Mouse (Mus musculus): Measurements from ENCODE around the gene Zfp488. TPM values are rescaled to one million over a fixed set of nuclear protein-coding genes. Genes with fewer than 3 reads are reported as not detected.

Gene Zfp488
- polyA plus RNA-seq (2016; fragmentation: Nextera tagmentation; extraction: Ambion mirVana): 0.03 and 0.12 TPM in 2 replicates

DNA sequence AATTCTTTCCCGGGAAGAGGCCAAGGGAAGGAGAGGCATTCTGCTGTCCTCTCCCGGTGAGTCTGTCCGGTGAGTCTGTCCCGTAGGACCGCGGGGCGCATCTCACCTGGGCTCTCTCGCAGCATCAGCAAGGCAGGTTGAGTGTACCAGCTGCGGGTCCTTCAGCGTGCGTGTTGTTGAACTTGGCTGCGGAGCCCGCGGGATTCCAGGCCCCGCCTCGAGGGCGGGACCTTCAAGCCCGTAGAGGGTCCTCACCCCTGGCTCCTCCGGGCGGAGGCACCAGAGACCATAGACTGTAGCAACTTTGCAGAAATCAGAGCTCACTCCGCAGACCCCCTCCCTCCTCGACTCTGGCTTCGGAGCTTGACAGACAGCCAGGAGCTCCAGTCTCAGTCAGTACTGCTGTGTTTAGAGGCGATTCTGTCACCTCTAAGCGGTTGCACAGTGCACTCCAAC is at the start of gene Zfp488:
TSS of gene Zfp488 (minus strand) at position 161 of the 456 bp plus-strand sequence.
- Histone ChIP-seq H3K27ac (no peak within 1 kb of the TSS), H3K27me3 (ENCODE audit: insufficient read depth, poor library complexity, severe bottlenecking) (peaks cover 24% of the 10 kb centered on the region), H3K9me3 (no peaks in the 10 kb centered on the region), H3K4me1 (peaks cover 3% of the 10 kb centered on the region; the same call in 1 of the 2 replicates), H3K36me3 (no peaks in the 10 kb centered on the region), H3K4me3 (peak within 1 kb of the TSS; percentile 52)
- DNase-seq (ENCODE audit: low spot score): no peak
- 2% methylated on average over 25 of the region's 25 CpGs for WGBS

DNA sequence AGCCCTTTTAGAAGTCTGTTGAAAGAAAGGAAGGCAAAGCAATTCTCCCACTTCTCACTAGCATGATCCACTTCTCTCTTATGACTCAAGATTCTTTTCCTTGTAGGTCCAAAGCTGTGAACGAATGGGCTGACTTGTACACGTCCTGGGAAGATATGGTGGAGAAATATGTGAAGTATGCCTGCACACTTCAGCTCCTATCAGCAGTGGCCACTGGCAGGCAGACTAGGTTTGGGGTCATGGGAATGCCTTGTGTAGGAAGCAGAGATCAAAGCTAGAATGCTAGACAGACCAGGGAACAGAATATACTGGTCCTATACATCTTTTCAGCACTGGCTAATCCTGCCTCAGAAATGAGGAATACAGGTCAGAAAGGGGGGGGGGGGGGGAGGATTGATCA is 48.1 kb upstream of the Zfp488 start:
- Histone ChIP-seq H3K36me3 (no peaks in the 10 kb centered on the region), H3K9me3 (no peaks in the 10 kb centered on the region), H3K4me3 (no peak overlapping the region), H3K27ac (no peak overlapping the region), H3K4me1 (peaks cover 7% of the 10 kb centered on the region; the same call in 1 of the 2 replicates), H3K27me3 (ENCODE audit: insufficient read depth, poor library complexity, severe bottlenecking) (no peaks in the 10 kb centered on the region)
- WGBS: 17% methylated on average over 2 of the region's 2 CpGs
- DNase-seq (ENCODE audit: low spot score): peak; percentile 69

DNA sequence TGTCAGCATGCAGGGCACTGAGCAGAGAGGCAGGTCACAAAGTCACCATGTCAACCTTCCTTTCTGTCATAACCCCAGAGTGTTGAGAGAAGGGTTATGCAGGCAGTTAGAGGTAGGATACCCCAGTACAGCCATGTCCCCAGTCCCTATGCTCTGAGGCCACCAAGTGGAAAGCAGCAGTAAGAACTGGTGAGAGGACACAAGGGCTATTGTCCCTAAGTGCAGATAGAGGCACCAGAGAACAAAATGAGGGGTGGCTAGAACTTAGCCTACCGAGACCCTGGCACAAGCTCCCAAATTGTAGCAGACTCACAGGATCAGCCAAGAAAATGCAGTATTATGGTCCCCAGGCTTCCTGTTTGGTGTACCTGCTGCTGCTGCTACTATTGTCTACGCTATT is 38.4 kb upstream of the Zfp488 start:
- no peak overlapping the region for H3K27ac ChIP-seq
- no peak overlapping the region for H3K4me3 ChIP-seq
- no peaks in the 10 kb centered on the region for H3K27me3 ChIP-seq (ENCODE audit: insufficient read depth, poor library complexity, severe bottlenecking)
- DNase-seq (ENCODE audit: low spot score): peak; percentile 53
- no peaks in the 10 kb centered on the region for H3K4me1 ChIP-seq
- H3K9me3 ChIP-seq: no peaks in the 10 kb centered on the region
- H3K36me3 ChIP-seq: no peaks in the 10 kb centered on the region
- WGBS: 79% methylated on average over 2 of the region's 2 CpGs

DNA sequence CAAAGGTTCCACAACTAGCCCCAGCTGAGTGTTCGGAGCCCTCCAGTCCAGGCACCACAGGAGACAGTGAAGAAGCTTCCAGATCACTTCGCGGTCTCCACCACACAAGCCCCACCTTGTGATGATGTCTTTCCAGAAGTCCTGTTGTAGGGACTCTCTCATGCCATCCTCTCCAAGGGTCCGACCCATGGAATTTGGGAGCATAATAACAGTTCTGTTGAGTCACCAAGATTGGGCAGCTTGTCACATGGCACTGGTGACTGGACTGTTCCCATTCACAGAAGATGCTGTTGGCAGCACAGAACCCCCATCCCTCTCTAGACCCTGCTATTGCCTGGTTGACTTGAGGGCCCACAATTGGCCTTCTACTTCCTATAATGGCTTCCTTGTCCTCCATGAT is 37.8 kb upstream of the Zfp488 start, which contains the start of gene Gm5460:
TSS of gene Gm5460 (plus strand) at position 378 of the 400 bp plus-strand sequence.
- Histone ChIP-seq H3K9me3 (no peaks in the 10 kb centered on the region), H3K4me3 (no peak within 1 kb of the TSS), H3K27me3 (ENCODE audit: insufficient read depth, poor library complexity, severe bottlenecking) (no peaks in the 10 kb centered on the region), H3K4me1 (no peaks in the 10 kb centered on the region), H3K27ac (no peak within 1 kb of the TSS), H3K36me3 (no peaks in the 10 kb centered on the region)
- WGBS: 84% methylated on average over 4 of the region's 4 CpGs
- peak; percentile 63 for DNase-seq (ENCODE audit: low spot score)

DNA sequence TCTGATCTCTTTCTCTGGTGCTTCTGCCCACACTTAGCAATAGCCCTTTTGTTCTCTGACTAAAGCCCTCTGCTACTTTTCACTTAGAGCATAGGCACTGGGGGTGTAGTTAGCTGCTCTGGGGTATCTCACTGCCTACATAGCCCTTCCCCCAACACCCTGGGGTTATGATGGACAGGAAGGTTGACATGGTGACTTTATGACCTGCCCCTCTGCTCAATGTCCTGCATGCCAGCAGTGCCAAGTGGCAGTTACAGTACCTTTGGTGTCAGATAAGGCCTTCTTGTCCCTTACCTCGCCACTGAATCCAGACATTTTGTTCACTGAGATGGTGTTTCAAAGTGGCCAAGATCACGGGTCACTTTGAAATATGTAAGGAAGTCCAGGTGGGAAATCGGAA is 36.5 kb upstream of the Zfp488 start, which contains the start of gene Gm30083:
TSS of gene Gm30083 (minus strand) at position 120 of the 400 bp plus-strand sequence.
- Histone ChIP-seq H3K4me3 (no peak within 1 kb of the TSS), H3K36me3 (no peaks in the 10 kb centered on the region), H3K27me3 (ENCODE audit: insufficient read depth, poor library complexity, severe bottlenecking) (no peaks in the 10 kb centered on the region), H3K9me3 (no peaks in the 10 kb centered on the region), H3K27ac (no peak within 1 kb of the TSS), H3K4me1 (no peaks in the 10 kb centered on the region)
- DNase-seq (ENCODE audit: low spot score): no peak
- 78% methylated on average over 3 of the region's 3 CpGs for WGBS

DNA sequence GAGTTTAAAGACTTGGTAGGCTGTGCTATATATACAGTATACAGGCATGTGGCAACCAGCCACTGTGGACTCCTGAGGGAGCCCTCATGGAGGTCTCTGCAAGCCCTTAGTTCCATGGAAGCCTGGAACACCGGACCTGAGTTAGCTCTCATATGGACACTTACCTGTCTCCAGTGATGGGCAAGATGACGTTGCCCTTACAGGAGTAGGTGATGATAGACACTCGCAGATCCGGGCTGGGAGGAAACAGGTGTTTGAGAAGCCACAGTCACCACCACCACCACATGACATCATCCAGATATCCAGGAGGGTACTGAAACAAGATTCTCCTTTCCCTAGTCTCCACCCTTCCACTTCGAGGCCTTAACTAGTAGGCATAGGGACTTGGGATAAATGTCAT is 23.8 kb upstream of the Zfp488 start:
- WGBS: 83% methylated on average over 5 of the region's 5 CpGs
- peaks cover 7% of the 10 kb centered on the region for H3K4me1 ChIP-seq
- no peaks in the 10 kb centered on the region for H3K36me3 ChIP-seq
- H3K9me3 ChIP-seq: no peaks in the 10 kb centered on the region
- H3K4me3 ChIP-seq: no peak overlapping the region
- peak; percentile 10 for DNase-seq (ENCODE audit: low spot score)
- H3K27ac ChIP-seq: no peak overlapping the region
- peaks cover 8% of the 10 kb centered on the region for H3K27me3 ChIP-seq (ENCODE audit: insufficient read depth, poor library complexity, severe bottlenecking)

DNA sequence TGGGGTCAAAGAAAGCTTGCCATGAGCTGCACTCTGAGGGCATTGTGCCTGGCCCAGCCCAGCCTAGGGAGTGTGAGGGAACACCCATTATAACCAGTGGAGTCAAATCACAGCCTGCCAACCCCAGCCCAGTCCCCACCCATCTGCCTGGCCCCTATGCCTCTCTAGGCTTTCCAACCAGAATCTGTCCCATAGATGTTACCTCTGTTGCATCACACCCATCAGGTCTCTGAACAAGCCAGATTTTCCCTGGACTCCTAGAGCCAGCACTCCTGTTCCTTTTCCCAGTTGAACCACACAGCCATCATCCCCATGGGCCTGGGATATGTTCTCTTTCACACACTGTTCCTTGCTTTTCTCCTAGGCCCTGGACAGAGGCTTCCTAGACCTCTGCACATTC is 22.9 kb upstream of the Zfp488 start:
- Histone ChIP-seq H3K9me3 (no peaks in the 10 kb centered on the region), H3K4me3 (no peak overlapping the region), H3K27me3 (ENCODE audit: insufficient read depth, poor library complexity, severe bottlenecking) (peaks cover 8% of the 10 kb centered on the region), H3K27ac (no peak overlapping the region), H3K4me1 (peaks cover 14% of the 10 kb centered on the region), H3K36me3 (no peaks in the 10 kb centered on the region)
- peak; percentile 58 for DNase-seq (ENCODE audit: low spot score)

DNA sequence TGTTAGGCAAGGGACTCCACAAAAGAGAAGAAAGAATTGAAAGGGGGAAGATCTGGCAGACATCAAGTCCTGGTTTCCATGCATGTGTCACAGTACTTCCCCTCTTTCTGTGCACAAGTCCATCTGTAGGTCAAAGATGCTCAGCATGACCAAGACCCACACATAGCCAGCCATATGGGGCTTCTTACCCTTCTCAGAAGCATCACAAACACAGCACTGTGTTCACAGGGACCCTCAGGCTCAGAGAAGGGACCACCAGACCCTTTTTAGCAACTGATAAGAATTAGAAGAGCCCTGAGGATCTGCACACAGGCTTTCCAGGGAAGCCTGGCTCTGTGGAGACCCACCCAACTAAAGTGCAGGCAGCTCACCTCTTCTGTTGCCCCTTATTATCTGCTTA is 21.5 kb upstream of the Zfp488 start:
- H3K4me1 ChIP-seq: peaks cover 14% of the 10 kb centered on the region

DNA sequence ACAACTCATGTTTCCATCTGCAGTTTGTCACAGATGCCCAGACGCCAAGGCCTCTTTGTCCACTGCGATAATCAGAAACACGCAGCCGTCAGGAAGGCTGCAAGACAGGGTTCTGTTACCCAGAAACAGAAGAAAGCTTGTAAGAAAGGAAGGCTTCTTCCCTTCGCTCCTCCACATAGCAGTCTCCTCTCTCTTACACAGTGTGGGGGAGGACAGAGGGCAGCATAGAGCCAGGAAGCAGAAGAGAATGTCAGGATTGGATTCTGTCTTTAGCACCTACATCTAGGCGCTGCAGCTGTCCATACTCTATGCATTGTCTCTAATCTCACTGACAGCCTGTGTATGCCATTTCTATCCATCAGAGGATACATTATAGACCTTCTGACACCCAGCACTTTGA is 18.9 kb upstream of the Zfp488 start:
- Histone ChIP-seq H3K9me3 (no peaks in the 10 kb centered on the region), H3K36me3 (no peaks in the 10 kb centered on the region), H3K27ac (0 out of 2 replicates have a peak overlapping the region, but pooled peaks have one; percentile 53), H3K4me3 (no peak overlapping the region), H3K27me3 (ENCODE audit: insufficient read depth, poor library complexity, severe bottlenecking) (peaks cover 14% of the 10 kb centered on the region), H3K4me1 (peaks cover 27% of the 10 kb centered on the region)
- WGBS: 44% methylated on average over 6 of the region's 6 CpGs
- peak; percentile 42 for DNase-seq (ENCODE audit: low spot score)

More for the DNA sequence above, 21.5 kb upstream of the Zfp488 start:
- no peak overlapping the region for H3K4me3 ChIP-seq
- peak; percentile 61 for DNase-seq (ENCODE audit: low spot score)
- no peak overlapping the region for H3K27ac ChIP-seq
- peaks cover 8% of the 10 kb centered on the region for H3K27me3 ChIP-seq (ENCODE audit: insufficient read depth, poor library complexity, severe bottlenecking)
- no peaks in the 10 kb centered on the region for H3K36me3 ChIP-seq
- no peaks in the 10 kb centered on the region for H3K9me3 ChIP-seq

DNA sequence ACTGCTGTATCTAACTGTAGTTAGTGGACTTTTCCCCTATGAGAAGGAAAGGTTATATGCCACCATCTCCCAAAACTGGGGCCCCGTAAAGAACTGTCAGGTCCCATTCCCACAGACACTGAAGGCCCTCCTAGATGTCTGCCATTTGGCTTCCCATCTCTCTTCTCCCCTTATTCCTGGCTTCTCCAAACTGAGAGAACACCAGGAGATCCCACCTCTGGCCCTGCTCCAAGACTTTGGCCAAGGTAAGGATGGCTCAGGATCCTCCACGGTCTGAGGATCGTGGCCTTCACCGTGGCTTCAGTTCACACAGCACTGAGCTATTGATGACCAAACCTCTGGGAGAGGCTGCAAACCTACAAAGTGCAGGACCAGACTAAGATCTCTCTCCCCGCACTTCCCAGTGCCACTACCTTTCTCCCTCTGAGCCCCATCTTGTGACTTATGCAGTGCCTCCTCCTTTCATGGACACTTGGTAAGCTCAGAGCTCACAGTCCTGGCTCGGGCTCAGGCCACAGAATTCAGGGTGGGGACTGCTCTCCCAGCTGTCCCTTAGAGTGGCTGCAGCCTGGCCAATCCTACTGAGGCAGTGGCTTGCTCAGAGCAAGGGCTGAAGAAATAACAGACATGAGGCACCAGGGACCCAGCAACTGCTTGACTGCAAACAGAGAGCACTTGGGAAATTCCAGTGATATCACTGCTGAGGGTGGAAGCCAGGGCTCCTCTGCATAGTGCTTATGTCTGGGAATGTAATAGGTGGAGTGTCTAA is 15.1 kb upstream of the Zfp488 start:
- Histone ChIP-seq H3K36me3 (no peaks in the 10 kb centered on the region), H3K27me3 (ENCODE audit: insufficient read depth, poor library complexity, severe bottlenecking) (peaks cover 21% of the 10 kb centered on the region), H3K4me3 (no peak overlapping the region), H3K9me3 (no peaks in the 10 kb centered on the region), H3K27ac (peak overlapping the region; percentile 42; the same call in 1 of the 2 replicates), H3K4me1 (peaks cover 27% of the 10 kb centered on the region)
- DNase-seq (ENCODE audit: low spot score): peak; percentile 79
- WGBS: 79% methylated on average over 6 of the region's 6 CpGs

DNA sequence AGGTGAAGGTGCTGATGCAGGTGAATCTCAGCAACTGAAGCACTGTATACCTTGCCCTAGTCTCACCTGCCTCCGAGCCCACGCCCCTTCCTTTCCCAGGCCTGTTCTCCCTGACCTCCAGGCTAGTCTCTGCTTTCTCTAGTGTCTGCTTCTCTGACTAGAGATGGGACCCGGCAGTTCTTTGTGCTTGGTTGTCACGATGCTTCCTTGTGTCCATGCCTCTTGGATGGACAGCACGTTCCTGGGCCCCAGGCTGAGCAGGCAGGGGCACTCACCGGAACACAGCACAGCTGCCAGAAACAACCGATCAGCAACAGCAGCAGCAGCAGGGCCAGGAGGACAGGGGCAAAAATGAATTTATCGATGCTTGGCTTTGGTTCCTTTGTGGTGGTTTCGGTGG is 14.5 kb upstream of the Zfp488 start:
- Histone ChIP-seq H3K4me3 (no peak overlapping the region), H3K27ac (no peak overlapping the region), H3K36me3 (no peaks in the 10 kb centered on the region), H3K4me1 (peaks cover 26% of the 10 kb centered on the region), H3K9me3 (no peaks in the 10 kb centered on the region), H3K27me3 (ENCODE audit: insufficient read depth, poor library complexity, severe bottlenecking) (peaks cover 21% of the 10 kb centered on the region)
- WGBS: 90% methylated on average over 9 of the region's 9 CpGs
- peak; percentile 68 for DNase-seq (ENCODE audit: low spot score)

DNA sequence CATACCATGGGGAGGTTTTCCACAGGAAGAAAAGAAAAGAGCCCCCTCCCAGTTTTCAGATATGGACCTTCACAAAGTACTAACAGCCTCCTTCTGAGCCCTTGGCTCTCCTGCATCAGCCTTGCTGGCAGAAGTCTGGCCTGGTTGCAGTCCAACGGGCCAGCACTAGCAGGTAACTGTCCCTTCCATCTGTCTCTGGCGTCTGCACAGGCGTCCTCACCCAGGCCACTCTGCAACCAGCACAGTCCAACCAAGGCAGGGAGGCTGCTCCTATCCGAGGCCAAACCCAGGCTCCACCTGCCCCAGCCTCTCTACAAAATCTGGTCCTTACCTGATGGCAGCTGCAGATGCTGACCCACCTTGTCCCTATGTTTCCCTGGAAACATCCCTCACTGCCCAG is 13.4 kb upstream of the Zfp488 start:
- H3K4me1 ChIP-seq: peaks cover 16% of the 10 kb centered on the region
- H3K9me3 ChIP-seq: no peaks in the 10 kb centered on the region
- DNase-seq (ENCODE audit: low spot score): peak; percentile 51
- H3K27me3 ChIP-seq (ENCODE audit: insufficient read depth, poor library complexity, severe bottlenecking): peaks cover 21% of the 10 kb centered on the region
- H3K36me3 ChIP-seq: no peaks in the 10 kb centered on the region
- H3K27ac ChIP-seq: no peak overlapping the region
- no peak overlapping the region for H3K4me3 ChIP-seq
- WGBS: 69% methylated on average over 4 of the region's 4 CpGs

DNA sequence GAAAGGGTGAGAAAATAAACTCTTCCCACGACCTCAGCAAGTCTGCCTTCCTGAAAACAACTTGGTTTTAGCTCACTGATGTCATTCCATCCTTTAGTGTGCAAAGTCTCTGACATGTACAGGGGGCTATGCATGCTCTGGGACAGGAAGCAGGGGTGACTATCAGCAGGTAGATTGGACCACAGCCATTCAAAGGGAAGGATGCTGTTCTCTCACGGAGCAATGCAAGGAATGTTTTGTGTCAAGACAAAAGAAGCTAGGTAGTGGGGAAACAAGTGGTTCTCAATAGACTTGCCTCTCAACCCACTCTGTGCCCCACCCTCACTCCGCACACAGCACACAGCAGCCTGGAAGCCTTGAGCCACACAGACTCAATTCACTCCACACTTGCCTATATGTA is 10.6 kb upstream of the Zfp488 start:
- Histone ChIP-seq H3K27me3 (ENCODE audit: insufficient read depth, poor library complexity, severe bottlenecking) (peaks cover 21% of the 10 kb centered on the region), H3K4me3 (no peak overlapping the region), H3K9me3 (no peaks in the 10 kb centered on the region), H3K27ac (no peak overlapping the region), H3K4me1 (peaks cover 9% of the 10 kb centered on the region; the same call in 1 of the 2 replicates), H3K36me3 (no peaks in the 10 kb centered on the region)
- 59% methylated on average over 3 of the region's 3 CpGs for WGBS
- peak; percentile 28 for DNase-seq (ENCODE audit: low spot score)

All from heart, embryonic 10.5 days (tissue).